Mouse (Mus musculus) right cerebral cortex, adult 18-20 months (tissue): Measurements from ENCODE around the gene Dusp7.

Experiments
- DNase-seq: peaks from one replicate; pipeline ENCODE4 v3.0.0; 2022; ENCODE audit warnings: mixed read lengths

Dusp7 gene

GRCm38 (mm10) chr9:106355217-106355974 lies 13.0 kb upstream of the Dusp7 start:
- DNase-seq, result no peak

GRCm38 (mm10) chr9:106355975-106356286 lies 12.5 kb upstream of the Dusp7 start:
- DNase-seq, result no peak

- no peak for DNase-seq
Observed at GRCm38 (mm10) chr9:106356323-106356844, 12.0 kb upstream of the Dusp7 start.

- no peak for DNase-seq
Observed at GRCm38 (mm10) chr9:106357167-106357566, 11.3 kb upstream of the Dusp7 start.

GRCm38 (mm10) chr9:106359297-106359696 lies 9.1 kb upstream of the Dusp7 start:
- DNase-seq, result no peak

GRCm38 (mm10) chr9:106361140-106361539 lies 7.3 kb upstream of the Dusp7 start:
- DNase-seq, result no peak

GRCm38 (mm10) chr9:106365333-106365732 lies 3.1 kb upstream of the Dusp7 start:
- no peak for DNase-seq

GRCm38 (mm10) chr9:106366188-106366587 lies 2.2 kb upstream of the Dusp7 start:
- no peak for DNase-seq

- no peak for DNase-seq
Observed at GRCm38 (mm10) chr9:106367001-106367400, 1.4 kb upstream of the Dusp7 start.

- DNase-seq, result peak; percentile 99
Observed at GRCm38 (mm10) chr9:106367592-106368111, 780 bp upstream of the Dusp7 start.

GRCm38 (mm10) chr9:106368831-106369501 lies 534 bp downstream of the Dusp7 start:
- no peak for DNase-seq

- DNase-seq, result no peak
Observed at GRCm38 (mm10) chr9:106369801-106370485, 1.5 kb downstream of the Dusp7 start.

- DNase-seq, result no peak
Observed at GRCm38 (mm10) chr9:106370620-106371383, 2.4 kb downstream of the Dusp7 start.

GRCm38 (mm10) chr9:106371384-106371671 lies 2.9 kb downstream of the Dusp7 start:
- peak; percentile 85 for DNase-seq

- DNase-seq, result peak; percentile 83
Observed at GRCm38 (mm10) chr9:106371776-106372175, 3.3 kb downstream of the Dusp7 start.

GRCm38 (mm10) chr9:106372431-106373412 lies 4.3 kb downstream of the Dusp7 start:
- DNase-seq, result no peak

- DNase-seq, result no peak
Observed at GRCm38 (mm10) chr9:106373973-106374372, 5.5 kb downstream of the Dusp7 start.

- DNase-seq, result peak; percentile 64
Observed at GRCm38 (mm10) chr9:106377247-106377646, 8.8 kb downstream of the Dusp7 start.

GRCm38 (mm10) chr9:106378045-106378444 lies 9.6 kb downstream of the Dusp7 start:
- no peak for DNase-seq

- no peak for DNase-seq
Observed at GRCm38 (mm10) chr9:106378753-106379152, 10.3 kb downstream of the Dusp7 start.

GRCm38 (mm10) chr9:106386181-106386864 lies 17.9 kb downstream of the Dusp7 start:
- DNase-seq, result no peak
